Mouse (Mus musculus) liver, embryonic 16.5 days (tissue): ENCODE results near the gene Tmem39b. TPM values are rescaled to one million over a fixed set of nuclear protein-coding genes. Genes with fewer than 3 reads are reported as not detected.

Experiments
- ATAC-seq: fragments of 200-750 bp; cut with Nextera tagmentation; 2 replicates; pipeline ENCODE4 v1.8.0; 2017; ENCODE audit warnings: low read depth, mild to moderate bottlenecking, moderate number of reproducible peaks, moderate library complexity
- H3K27ac ChIP-seq: fragments of 300-500 bp; sonication (generic); 2 replicates; pipeline ENCODE4 v1.5.1; 2014; ENCODE audit warnings: mild to moderate bottlenecking, low read length
- H3K27me3 ChIP-seq: fragments of 300-500 bp; sonication (generic); 2 replicates; pipeline ENCODE4 v1.6.1; 2014; ENCODE audit warnings: low read depth, low read length, mixed read lengths; ENCODE audit not compliant: control insufficient read depth, insufficient read depth
- H3K36me3 ChIP-seq: fragments of 300-500 bp; sonication (generic); 2 replicates; pipeline ENCODE4 v1.6.1; 2014; ENCODE audit warnings: mild to moderate bottlenecking; ENCODE audit not compliant: control insufficient read depth, insufficient read depth
- H3K4me1 ChIP-seq: fragments of 300-500 bp; sonication (generic); 2 replicates; pipeline ENCODE4 v1.6.1; 2014; ENCODE audit warnings: low read depth, low read length, mixed read lengths; ENCODE audit not compliant: control insufficient read depth
- H3K4me2 ChIP-seq: fragments of 300-500 bp; sonication (generic); 2 replicates; pipeline ENCODE4 v1.6.1; 2014; ENCODE audit warnings: low read depth, low read length, mixed read lengths
- H3K4me3 ChIP-seq: fragments of 300-500 bp; sonication (generic); 2 replicates; pipeline ENCODE4 v1.5.1; 2014; ENCODE audit warnings: low read depth, mild to moderate bottlenecking, low read length
- H3K9ac ChIP-seq: fragments of 300-500 bp; sonication (generic); 2 replicates; pipeline ENCODE4 v1.6.1; 2014; ENCODE audit warnings: low read depth, low read length
- H3K9me3 ChIP-seq: fragments of 300-500 bp; sonication (generic); replicated peaks from 2 replicates; pipeline ENCODE4 v1.6.1; 2016; ENCODE audit warnings: low read length; ENCODE audit not compliant: control insufficient read depth
- WGBS: fragments of 180-500 bp; shearing (Covaris S2); extraction: QIAGEN DNeasy Blood & Tissue Kit; methylation state at CpG from one replicate; pipeline ENCODE4 v1.1.7; 2014; ENCODE audit not compliant: insufficient replicate concordance; 5-methylcytosine and 5-hydroxymethylcytosine counted together
- polyA plus RNA-seq: library from polyadenylated mRNA; unstranded; fragments of >200 nt; fragmentation: Nextera tagmentation; extraction: Ambion mirVana; gene quantifications from 2 replicates; pipeline ENCODE4 v1.2.1, GENCODE M21; 2015

The Tmem39b gene
- 3.3 TPM in 2 replicates for polyA plus RNA-seq

- ATAC-seq, result peak; percentile 92
- H3K4me2 ChIP-seq, result peak within 1 kb of the TSS; percentile 91
- peak within 1 kb of the TSS; percentile 77 for H3K4me3 ChIP-seq
- peaks cover 14% of the 10 kb centered on the region for H3K4me1 ChIP-seq
- H3K9me3 ChIP-seq, result no peaks in the 10 kb centered on the region
- WGBS, result under 1% methylated on average over 55 of the region's 57 CpGs
- H3K27ac ChIP-seq, result peak within 1 kb of the TSS; percentile 77
- peak within 1 kb of the TSS; percentile 75 for H3K9ac ChIP-seq
- no peaks in the 10 kb centered on the region for H3K36me3 ChIP-seq
- H3K27me3 ChIP-seq, result no peaks in the 10 kb centered on the region
Observed at GRCm38 (mm10) chr4:129696158-129696985, at the start of gene Tmem39b. Gene Tmem39b (minus strand): TSS chr4:129696838.

- no peak for ATAC-seq
Observed at GRCm38 (mm10) chr4:129746106-129746505, 49.5 kb upstream of the Tmem39b start.

GRCm38 (mm10) chr4:129743494-129743893, 46.9 kb upstream of the Tmem39b start:
- peaks cover 26% of the 10 kb centered on the region for H3K4me1 ChIP-seq
- peak overlapping the region; percentile 94 for H3K27ac ChIP-seq
- peak overlapping the region; percentile 88 for H3K4me2 ChIP-seq
- peak overlapping the region; percentile 99 for H3K9ac ChIP-seq
- WGBS, result 44% methylated on average over 2 of the region's 2 CpGs
- no peaks in the 10 kb centered on the region for H3K9me3 ChIP-seq
- no peaks in the 10 kb centered on the region for H3K27me3 ChIP-seq
- H3K36me3 ChIP-seq, result no peaks in the 10 kb centered on the region
- H3K4me3 ChIP-seq, result peak overlapping the region; percentile 100
- ATAC-seq, result no peak

More at GRCm38 (mm10) chr4:129746106-129746505, 49.5 kb upstream of the Tmem39b start:
- no peak overlapping the region for H3K4me3 ChIP-seq
- no peaks in the 10 kb centered on the region for H3K27me3 ChIP-seq
- H3K9ac ChIP-seq, result no peak overlapping the region
- H3K9me3 ChIP-seq, result no peaks in the 10 kb centered on the region
- H3K4me1 ChIP-seq, result peaks cover 12% of the 10 kb centered on the region
- H3K4me2 ChIP-seq, result no peak overlapping the region
- no peaks in the 10 kb centered on the region for H3K36me3 ChIP-seq
- H3K27ac ChIP-seq, result no peak overlapping the region
- 45% methylated on average over 1 of the region's 1 CpGs for WGBS

GRCm38 (mm10) chr4:129743010-129743390, 46.4 kb upstream of the Tmem39b start:
- Histone ChIP-seq H3K9ac (peak overlapping the region; percentile 99), H3K27ac (peak overlapping the region; percentile 94), H3K36me3 (no peaks in the 10 kb centered on the region), H3K4me1 (peaks cover 29% of the 10 kb centered on the region), H3K27me3 (no peaks in the 10 kb centered on the region), H3K9me3 (no peaks in the 10 kb centered on the region), H3K4me2 (peak overlapping the region; percentile 88), H3K4me3 (peak overlapping the region; percentile 100)
- WGBS, result 8% methylated on average over 7 of the region's 7 CpGs
- no peak for ATAC-seq

- Histone ChIP-seq H3K27ac (peak within 1 kb of the TSS; percentile 94), H3K9me3 (no peaks in the 10 kb centered on the region), H3K4me1 (peaks cover 30% of the 10 kb centered on the region), H3K9ac (peak within 1 kb of the TSS; percentile 99), H3K4me2 (peak within 1 kb of the TSS; percentile 88), H3K36me3 (no peaks in the 10 kb centered on the region), H3K27me3 (no peaks in the 10 kb centered on the region), H3K4me3 (peak within 1 kb of the TSS; percentile 100)
- WGBS, result under 1% methylated on average over 70 of the region's 76 CpGs
- ATAC-seq, result peak; percentile 94
Observed at GRCm38 (mm10) chr4:129742232-129743009, 45.8 kb upstream of the Tmem39b start, which contains the start of gene Khdrbs1. Gene Khdrbs1 (minus strand): TSS chr4:129742303.

GRCm38 (mm10) chr4:129741974-129742231, 45.3 kb upstream of the Tmem39b start:
- peaks cover 30% of the 10 kb centered on the region for H3K4me1 ChIP-seq
- H3K27ac ChIP-seq, result peak overlapping the region; percentile 94
- H3K4me3 ChIP-seq, result peak overlapping the region; percentile 100
- no peaks in the 10 kb centered on the region for H3K36me3 ChIP-seq
- H3K9ac ChIP-seq, result peak overlapping the region; percentile 99
- H3K4me2 ChIP-seq, result peak overlapping the region; percentile 88
- ATAC-seq, result peak; percentile 22; the same call in 1 of the 2 replicates
- no peaks in the 10 kb centered on the region for H3K27me3 ChIP-seq
- H3K9me3 ChIP-seq, result no peaks in the 10 kb centered on the region
- 0% methylated on average over 33 of the region's 34 CpGs for WGBS

GRCm38 (mm10) chr4:129741251-129741973, 44.8 kb upstream of the Tmem39b start:
- H3K4me1 ChIP-seq, result peaks cover 30% of the 10 kb centered on the region
- no peak; the same call in 1 of the 2 replicates for ATAC-seq
- H3K27ac ChIP-seq, result peak overlapping the region; percentile 94
- H3K4me2 ChIP-seq, result peak overlapping the region; percentile 88
- no peaks in the 10 kb centered on the region for H3K36me3 ChIP-seq
- H3K4me3 ChIP-seq, result peak overlapping the region; percentile 100
- no peaks in the 10 kb centered on the region for H3K27me3 ChIP-seq
- H3K9me3 ChIP-seq, result no peaks in the 10 kb centered on the region
- WGBS, result under 1% methylated on average over 62 of the region's 62 CpGs
- peak overlapping the region; percentile 99 for H3K9ac ChIP-seq

GRCm38 (mm10) chr4:129739111-129739645, 42.5 kb upstream of the Tmem39b start:
- 70% methylated on average over 4 of the region's 4 CpGs for WGBS
- Histone ChIP-seq H3K4me1 (peaks cover 30% of the 10 kb centered on the region), H3K36me3 (no peaks in the 10 kb centered on the region), H3K27me3 (no peaks in the 10 kb centered on the region), H3K9ac (no peak overlapping the region), H3K4me2 (no peak overlapping the region), H3K9me3 (no peaks in the 10 kb centered on the region), H3K4me3 (no peak overlapping the region), H3K27ac (no peak overlapping the region)
- no peak for ATAC-seq
